Mouse (Mus musculus): ENCODE measurements around the gene Drg2. TPM values are rescaled to one million over a fixed set of nuclear protein-coding genes. Genes with fewer than 3 reads are reported as not detected.
"Not testable (repeated sequence)": the region's sequence is repeated elsewhere in the genome, so short reads cannot be mapped to it uniquely, and the experiment has no call there.

The Drg2 gene
- polyA plus RNA-seq, 1 experiment from 2014 or later: 86.5 TPM

GRCm38 (mm10) chr11:60422046-60422668, 32.2 kb upstream of the Drg2 start:
- no peak overlapping the region for H3K27ac ChIP-seq
- no peaks in the 10 kb centered on the region for H3K27me3 ChIP-seq (ENCODE audit: control insufficient read depth, insufficient read depth, low read length)
- H3K36me3 ChIP-seq (replicated peaks; ENCODE audit: control insufficient read depth, insufficient read depth): peaks cover 8% of the 10 kb centered on the region
- ATAC-seq (ENCODE audit: low FRiP score) (no peak), DNase-seq (ENCODE audit: low spot score) (no peak)
- H3K4me3 ChIP-seq (replicated peaks; ENCODE audit: low read length): no peak overlapping the region
- no peak overlapping the region for H3K4me2 ChIP-seq (replicated peaks)
- WGBS: 72% methylated on average over 5 of the region's 6 CpGs
- H3K9ac ChIP-seq: no peak overlapping the region
- H3K4me1 ChIP-seq (replicated peaks; ENCODE audit: control insufficient read depth, insufficient read depth, low read length): peaks cover 15% of the 10 kb centered on the region
- no peaks in the 10 kb centered on the region for H3K9me3 ChIP-seq (ENCODE audit: control insufficient read depth, low read length)

- 35% methylated on average over 1 of the region's 1 CpGs for WGBS
- H3K9ac ChIP-seq: no peak overlapping the region
- H3K4me3 ChIP-seq (replicated peaks; ENCODE audit: low read length): no peak overlapping the region
- H3K9me3 ChIP-seq (ENCODE audit: control insufficient read depth, low read length): no peaks in the 10 kb centered on the region
- H3K4me1 ChIP-seq (replicated peaks; ENCODE audit: control insufficient read depth, insufficient read depth, low read length): peaks cover 15% of the 10 kb centered on the region
- peaks cover 17% of the 10 kb centered on the region for H3K36me3 ChIP-seq (replicated peaks; ENCODE audit: control insufficient read depth, insufficient read depth)
- ATAC-seq (ENCODE audit: low FRiP score) (no peak), DNase-seq (ENCODE audit: low spot score) (no peak)
- no peak overlapping the region for H3K27ac ChIP-seq
- no peak overlapping the region for H3K4me2 ChIP-seq (replicated peaks)
- no peaks in the 10 kb centered on the region for H3K27me3 ChIP-seq (ENCODE audit: control insufficient read depth, insufficient read depth, low read length)
Measured at GRCm38 (mm10) chr11:60423006-60423405, 31.4 kb upstream of the Drg2 start.

GRCm38 (mm10) chr11:60426417-60426816, 28.0 kb upstream of the Drg2 start:
- DNase-seq (ENCODE audit: low spot score) (no peak), ATAC-seq (ENCODE audit: low FRiP score) (no peak)
- H3K9me3 ChIP-seq (ENCODE audit: control insufficient read depth, low read length): no peaks in the 10 kb centered on the region
- peaks cover 43% of the 10 kb centered on the region for H3K36me3 ChIP-seq (replicated peaks; ENCODE audit: control insufficient read depth, insufficient read depth)
- H3K4me2 ChIP-seq (replicated peaks): no peak overlapping the region
- WGBS: 90% methylated on average over 1 of the region's 1 CpGs
- H3K27me3 ChIP-seq (ENCODE audit: control insufficient read depth, insufficient read depth, low read length): no peaks in the 10 kb centered on the region
- no peak overlapping the region for H3K9ac ChIP-seq
- no peak overlapping the region for H3K27ac ChIP-seq
- no peaks in the 10 kb centered on the region for H3K4me1 ChIP-seq (replicated peaks; ENCODE audit: control insufficient read depth, insufficient read depth, low read length)
- no peak overlapping the region for H3K4me3 ChIP-seq (replicated peaks; ENCODE audit: low read length)

GRCm38 (mm10) chr11:60427628-60428027, 26.8 kb upstream of the Drg2 start:
- 96% methylated on average over 3 of the region's 3 CpGs for WGBS
- Histone ChIP-seq H3K27ac (no peak overlapping the region), H3K9ac (no peak overlapping the region), H3K36me3 (replicated peaks; ENCODE audit: control insufficient read depth, insufficient read depth) (peaks cover 55% of the 10 kb centered on the region), H3K4me3 (replicated peaks; ENCODE audit: low read length) (no peak overlapping the region), H3K9me3 (ENCODE audit: control insufficient read depth, low read length) (no peaks in the 10 kb centered on the region), H3K4me1 (replicated peaks; ENCODE audit: control insufficient read depth, insufficient read depth, low read length) (no peaks in the 10 kb centered on the region), H3K4me2 (replicated peaks) (no peak overlapping the region), H3K27me3 (ENCODE audit: control insufficient read depth, insufficient read depth, low read length) (no peaks in the 10 kb centered on the region)
- no peak for DNase-seq (ENCODE audit: low spot score)
- no peak for ATAC-seq (ENCODE audit: low FRiP score)

- Histone ChIP-seq H3K27me3 (ENCODE audit: control insufficient read depth, insufficient read depth, low read length) (no peaks in the 10 kb centered on the region), H3K4me2 (replicated peaks) (no peak overlapping the region), H3K4me3 (replicated peaks; ENCODE audit: low read length) (no peak overlapping the region), H3K27ac (no peak overlapping the region), H3K9me3 (ENCODE audit: control insufficient read depth, low read length) (no peaks in the 10 kb centered on the region), H3K4me1 (replicated peaks; ENCODE audit: control insufficient read depth, insufficient read depth, low read length) (no peaks in the 10 kb centered on the region), H3K36me3 (replicated peaks; ENCODE audit: control insufficient read depth, insufficient read depth) (peaks cover 79% of the 10 kb centered on the region), H3K9ac (no peak overlapping the region)
- ATAC-seq (ENCODE audit: low FRiP score): no peak
- DNase-seq (ENCODE audit: low spot score): no peak
Measured at GRCm38 (mm10) chr11:60433501-60433900, 20.9 kb upstream of the Drg2 start.

GRCm38 (mm10) chr11:60435133-60435532, 19.3 kb upstream of the Drg2 start:
- ATAC-seq (ENCODE audit: low FRiP score) (no peak), DNase-seq (ENCODE audit: low spot score) (no peak)
- H3K4me3 ChIP-seq (replicated peaks; ENCODE audit: low read length): no peak overlapping the region
- no peaks in the 10 kb centered on the region for H3K27me3 ChIP-seq (ENCODE audit: control insufficient read depth, insufficient read depth, low read length)
- H3K4me1 ChIP-seq (replicated peaks; ENCODE audit: control insufficient read depth, insufficient read depth, low read length): no peaks in the 10 kb centered on the region
- 100% methylated on average over 1 of the region's 1 CpGs for WGBS
- no peak overlapping the region for H3K4me2 ChIP-seq (replicated peaks)
- H3K27ac ChIP-seq: no peak overlapping the region
- H3K9ac ChIP-seq: no peak overlapping the region
- no peaks in the 10 kb centered on the region for H3K9me3 ChIP-seq (ENCODE audit: control insufficient read depth, low read length)
- peaks cover 80% of the 10 kb centered on the region for H3K36me3 ChIP-seq (replicated peaks; ENCODE audit: control insufficient read depth, insufficient read depth)

- 94% methylated on average over 3 of the region's 3 CpGs for WGBS
- DNase-seq (ENCODE audit: low spot score) (no peak), ATAC-seq (ENCODE audit: low FRiP score) (no peak)
- Histone ChIP-seq H3K27ac (no peak overlapping the region), H3K27me3 (ENCODE audit: control insufficient read depth, insufficient read depth, low read length) (no peaks in the 10 kb centered on the region), H3K36me3 (replicated peaks; ENCODE audit: control insufficient read depth, insufficient read depth) (peaks cover 82% of the 10 kb centered on the region), H3K9me3 (ENCODE audit: control insufficient read depth, low read length) (no peaks in the 10 kb centered on the region), H3K4me1 (replicated peaks; ENCODE audit: control insufficient read depth, insufficient read depth, low read length) (no peaks in the 10 kb centered on the region), H3K9ac (no peak overlapping the region), H3K4me3 (replicated peaks; ENCODE audit: low read length) (no peak overlapping the region), H3K4me2 (replicated peaks) (no peak overlapping the region)
Measured at GRCm38 (mm10) chr11:60436618-60437017, 17.8 kb upstream of the Drg2 start.

GRCm38 (mm10) chr11:60439621-60440020, 14.8 kb upstream of the Drg2 start:
- not testable (repeated sequence) for H3K9me3 ChIP-seq (ENCODE audit: control insufficient read depth, low read length); DNase-seq (ENCODE audit: low spot score); H3K4me2 ChIP-seq (replicated peaks); H3K9ac ChIP-seq; H3K4me1 ChIP-seq (replicated peaks; ENCODE audit: control insufficient read depth, insufficient read depth, low read length); H3K27me3 ChIP-seq (ENCODE audit: control insufficient read depth, insufficient read depth, low read length); ATAC-seq (ENCODE audit: low FRiP score); H3K4me3 ChIP-seq (replicated peaks; ENCODE audit: low read length); H3K27ac ChIP-seq
- H3K36me3 ChIP-seq (replicated peaks; ENCODE audit: control insufficient read depth, insufficient read depth): peaks cover 83% of the 10 kb centered on the region
- 10% methylated on average over 1 of the region's 1 CpGs for WGBS

GRCm38 (mm10) chr11:60440176-60440575, 14.2 kb upstream of the Drg2 start:
- H3K36me3 ChIP-seq (replicated peaks; ENCODE audit: control insufficient read depth, insufficient read depth): peaks cover 80% of the 10 kb centered on the region
- no peak overlapping the region for H3K4me2 ChIP-seq (replicated peaks)
- H3K9me3 ChIP-seq (ENCODE audit: control insufficient read depth, low read length): no peaks in the 10 kb centered on the region
- no peak overlapping the region for H3K4me3 ChIP-seq (replicated peaks; ENCODE audit: low read length)
- H3K27me3 ChIP-seq (ENCODE audit: control insufficient read depth, insufficient read depth, low read length): no peaks in the 10 kb centered on the region
- 46% methylated on average over 7 of the region's 7 CpGs for WGBS
- no peak overlapping the region for H3K9ac ChIP-seq
- H3K27ac ChIP-seq: no peak overlapping the region
- ATAC-seq (ENCODE audit: low FRiP score) (no peak), DNase-seq (ENCODE audit: low spot score) (no peak)
- no peaks in the 10 kb centered on the region for H3K4me1 ChIP-seq (replicated peaks; ENCODE audit: control insufficient read depth, insufficient read depth, low read length)

- ATAC-seq (ENCODE audit: low FRiP score) (no peak), DNase-seq (ENCODE audit: low spot score) (no peak)
- H3K4me1 ChIP-seq (replicated peaks; ENCODE audit: control insufficient read depth, insufficient read depth, low read length): no peaks in the 10 kb centered on the region
- no peak overlapping the region for H3K27ac ChIP-seq
- WGBS: 90% methylated on average over 6 of the region's 6 CpGs
- no peak overlapping the region for H3K9ac ChIP-seq
- H3K4me3 ChIP-seq (replicated peaks; ENCODE audit: low read length): no peak overlapping the region
- no peaks in the 10 kb centered on the region for H3K27me3 ChIP-seq (ENCODE audit: control insufficient read depth, insufficient read depth, low read length)
- H3K4me2 ChIP-seq (replicated peaks): no peak overlapping the region
- H3K36me3 ChIP-seq (replicated peaks; ENCODE audit: control insufficient read depth, insufficient read depth): peaks cover 58% of the 10 kb centered on the region
- no peaks in the 10 kb centered on the region for H3K9me3 ChIP-seq (ENCODE audit: control insufficient read depth, low read length)
Measured at GRCm38 (mm10) chr11:60442896-60443295, 11.5 kb upstream of the Drg2 start.
